Mouse (Mus musculus) intestine, postnatal 0 days (tissue): Measurements from ENCODE around the gene Smoc1. TPM values are rescaled to one million over a fixed set of nuclear protein-coding genes. Genes with fewer than 3 reads are reported as not detected.

Experiments
- ATAC-seq: fragments of 200-750 bp; cut with Nextera tagmentation; 2 replicates; pipeline ENCODE4 v1.8.0; 2017; ENCODE audit warnings: mild to moderate bottlenecking, moderate TSS enrichment, moderate library complexity
- H3K27ac ChIP-seq: fragments of 300-500 bp; sonication (generic); 2 replicates; pipeline ENCODE4 v1.5.1; 2014; ENCODE audit warnings: mild to moderate bottlenecking, low read depth, low read length, moderate library complexity
- H3K27me3 ChIP-seq: fragments of 300-500 bp; sonication (generic); replicated peaks from 2 replicates; pipeline ENCODE4 v1.6.1; 2014; ENCODE audit warnings: low read length, mixed read lengths; ENCODE audit not compliant: control insufficient read depth, insufficient read depth
- H3K36me3 ChIP-seq: fragments of 300-500 bp; sonication (generic); 2 replicates; pipeline ENCODE4 v1.6.1; 2014; ENCODE audit warnings: mild to moderate bottlenecking, moderate library complexity; ENCODE audit not compliant: control insufficient read depth, insufficient read depth
- H3K4me1 ChIP-seq: fragments of 300-500 bp; sonication (generic); replicated peaks from 2 replicates; pipeline ENCODE4 v1.6.1; 2014; ENCODE audit warnings: antibody characterized with exemption, low read length, mixed read lengths; ENCODE audit not compliant: control insufficient read depth, insufficient read depth
- H3K4me2 ChIP-seq: fragments of 300-500 bp; sonication (generic); replicated peaks from 2 replicates; pipeline ENCODE4 v1.6.1; 2014; ENCODE audit warnings: low read depth, mild to moderate bottlenecking, moderate library complexity
- H3K4me3 ChIP-seq: fragments of 300-500 bp; sonication (generic); 2 replicates; pipeline ENCODE4 v1.5.1; 2014; ENCODE audit warnings: low read depth, low read length
- H3K9ac ChIP-seq: fragments of 300-500 bp; sonication (generic); 2 replicates; pipeline ENCODE4 v1.6.1; 2014; ENCODE audit warnings: mild to moderate bottlenecking, low read depth, low read length
- H3K9me3 ChIP-seq: fragments of 300-500 bp; sonication (generic); 2 replicates; pipeline ENCODE4 v1.6.1; 2016; ENCODE audit warnings: mixed run types; ENCODE audit not compliant: control insufficient read depth
- CTCF ChIP-seq: sonication (generic); IDR thresholded peaks from 2 replicates; pipeline ENCODE4 v1.5.1; 2016; ENCODE audit warnings: low read depth, mild to moderate bottlenecking, control low read depth, antibody characterized with exemption, moderate library complexity
- WGBS: fragments of 180-500 bp; shearing (Covaris S2); extraction: QIAGEN DNeasy Blood & Tissue Kit; methylation state at CpG from one replicate; pipeline ENCODE4 v1.1.7; 2014; 5-methylcytosine and 5-hydroxymethylcytosine counted together
- polyA plus RNA-seq: library from polyadenylated mRNA; unstranded; fragments of >200 nt; fragmentation: Nextera tagmentation; extraction: Ambion mirVana; gene quantifications from 2 replicates; pipeline ENCODE4 v1.2.1, GENCODE M21; 2015

Smoc1 gene
- polyA plus RNA-seq, 1 experiment from 2014 or later, result 3.9 TPM

GRCm38 (mm10) chr12:81123793-81124192, 97.2 kb downstream of the Smoc1 start:
- no peak overlapping the region for H3K4me3 ChIP-seq
- no peaks in the 10 kb centered on the region for H3K4me1 ChIP-seq
- no peaks in the 10 kb centered on the region for H3K9me3 ChIP-seq
- TF ChIP-seq CTCF, result no peak
- H3K4me2 ChIP-seq, result no peak overlapping the region
- H3K36me3 ChIP-seq, result no peaks in the 10 kb centered on the region
- no peaks in the 10 kb centered on the region for H3K27me3 ChIP-seq
- H3K27ac ChIP-seq, result no peak overlapping the region
- ATAC-seq, result no peak
- no peak overlapping the region for H3K9ac ChIP-seq

- Histone ChIP-seq H3K4me3 (no peak overlapping the region), H3K4me1 (no peaks in the 10 kb centered on the region), H3K36me3 (no peaks in the 10 kb centered on the region), H3K9me3 (no peaks in the 10 kb centered on the region), H3K4me2 (no peak overlapping the region), H3K27me3 (no peaks in the 10 kb centered on the region), H3K9ac (no peak overlapping the region), H3K27ac (no peak overlapping the region)
- WGBS, result 83% methylated on average over 3 of the region's 3 CpGs
- no peak for TF ChIP-seq CTCF
- no peak for ATAC-seq
Observed at GRCm38 (mm10) chr12:81126842-81127241, 100.2 kb downstream of the Smoc1 start.

GRCm38 (mm10) chr12:81128693-81129092, 102.1 kb downstream of the Smoc1 start:
- Histone ChIP-seq H3K9me3 (no peaks in the 10 kb centered on the region), H3K27ac (no peak overlapping the region), H3K4me2 (no peak overlapping the region), H3K4me1 (no peaks in the 10 kb centered on the region), H3K27me3 (no peaks in the 10 kb centered on the region), H3K9ac (no peak overlapping the region), H3K36me3 (no peaks in the 10 kb centered on the region), H3K4me3 (no peak overlapping the region)
- WGBS, result 76% methylated on average over 5 of the region's 5 CpGs
- no peak for TF ChIP-seq CTCF
- no peak for ATAC-seq

GRCm38 (mm10) chr12:81130692-81131091, 104.1 kb downstream of the Smoc1 start:
- no peaks in the 10 kb centered on the region for H3K36me3 ChIP-seq
- H3K4me2 ChIP-seq, result no peak overlapping the region
- no peak for TF ChIP-seq CTCF
- no peaks in the 10 kb centered on the region for H3K4me1 ChIP-seq
- H3K4me3 ChIP-seq, result no peak overlapping the region
- 47% methylated on average over 3 of the region's 3 CpGs for WGBS
- no peak overlapping the region for H3K9ac ChIP-seq
- H3K9me3 ChIP-seq, result no peaks in the 10 kb centered on the region
- no peak for ATAC-seq
- H3K27me3 ChIP-seq, result no peaks in the 10 kb centered on the region
- H3K27ac ChIP-seq, result no peak overlapping the region

GRCm38 (mm10) chr12:81131114-81131513, 104.5 kb downstream of the Smoc1 start:
- Histone ChIP-seq H3K27ac (no peak overlapping the region), H3K4me3 (no peak overlapping the region), H3K9ac (no peak overlapping the region), H3K4me2 (no peak overlapping the region), H3K27me3 (no peaks in the 10 kb centered on the region), H3K36me3 (no peaks in the 10 kb centered on the region), H3K9me3 (no peaks in the 10 kb centered on the region), H3K4me1 (no peaks in the 10 kb centered on the region)
- WGBS, result 52% methylated on average over 4 of the region's 4 CpGs
- no peak for TF ChIP-seq CTCF
- ATAC-seq, result no peak

GRCm38 (mm10) chr12:81133055-81133665, 106.6 kb downstream of the Smoc1 start:
- no peak for TF ChIP-seq CTCF
- Histone ChIP-seq H3K9ac (no peak overlapping the region), H3K36me3 (no peaks in the 10 kb centered on the region), H3K4me3 (no peak overlapping the region), H3K9me3 (no peaks in the 10 kb centered on the region), H3K27ac (no peak overlapping the region), H3K27me3 (no peaks in the 10 kb centered on the region), H3K4me1 (no peaks in the 10 kb centered on the region), H3K4me2 (no peak overlapping the region)
- WGBS, result 65% methylated on average over 4 of the region's 4 CpGs
- ATAC-seq, result no peak

- Histone ChIP-seq H3K9me3 (no peaks in the 10 kb centered on the region), H3K27ac (no peak overlapping the region), H3K36me3 (no peaks in the 10 kb centered on the region), H3K27me3 (no peaks in the 10 kb centered on the region), H3K9ac (no peak overlapping the region), H3K4me2 (no peak overlapping the region), H3K4me3 (no peak overlapping the region), H3K4me1 (no peaks in the 10 kb centered on the region)
- 74% methylated on average over 6 of the region's 6 CpGs for WGBS
- ATAC-seq, result no peak
- no peak for TF ChIP-seq CTCF
Observed at GRCm38 (mm10) chr12:81138217-81138616, 111.6 kb downstream of the Smoc1 start.
